Mouse (Mus musculus): Measurements from ENCODE around the gene Daam2.

DNA sequence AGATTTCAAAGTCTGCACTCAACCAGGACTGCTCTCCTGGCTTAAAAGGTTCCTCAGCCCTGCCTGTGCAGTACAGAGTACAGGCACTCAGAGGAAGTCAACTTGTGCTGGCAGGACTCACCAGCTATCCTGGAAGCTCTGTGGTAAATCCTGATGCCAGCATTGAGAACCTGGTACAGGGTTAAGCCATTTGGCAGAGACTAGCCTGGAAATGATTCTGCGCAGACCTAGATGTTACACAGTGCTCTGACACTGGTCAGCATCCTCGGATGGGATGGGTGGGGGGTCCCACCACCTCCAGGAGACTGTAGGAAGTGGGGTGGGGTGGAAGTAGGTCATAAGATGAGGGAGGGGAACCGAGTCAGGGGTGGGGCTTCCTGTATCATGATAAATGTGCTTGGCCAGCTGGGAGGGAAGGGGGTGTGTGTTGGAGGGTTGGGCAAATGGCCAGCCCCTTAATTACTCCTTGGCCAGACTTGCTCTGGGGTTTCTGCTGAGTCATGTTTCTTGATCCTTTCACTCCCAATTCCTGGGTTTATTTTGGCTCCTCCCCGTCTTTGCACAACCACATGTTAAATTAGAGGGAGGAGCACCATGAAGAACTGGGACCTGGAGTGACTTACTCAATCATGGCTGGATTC is 132.0 kb downstream of the Daam2 start:
- no peak for TF ChIP-seq POLR2A (IDR thresholded peaks at IDR 0.05; ENCODE audit: low read depth, low read length)
- no peak for TF ChIP-seq MAFK (IDR thresholded peaks at IDR 0.05; ENCODE audit: insufficient replicate concordance, low read length)
- no peak for TF ChIP-seq CHD2 (IDR thresholded peaks at IDR 0.05; ENCODE audit: low read length)
- no peak for TF ChIP-seq USF1 (IDR thresholded peaks at IDR 0.05; ENCODE audit: low read depth, low read length)
- TF ChIP-seq ZC3H11A (IDR thresholded peaks at IDR 0.05; ENCODE audit: low read depth, low read length), result no peak
- TF ChIP-seq CHD1 (IDR thresholded peaks at IDR 0.05; ENCODE audit: low read depth, low read length), result no peak
- no peak for TF ChIP-seq MAZ (IDR thresholded peaks at IDR 0.05; ENCODE audit: low read depth, low read length)
- no peak for TF ChIP-seq ZNF384 (IDR thresholded peaks at IDR 0.05; ENCODE audit: low read depth, low read length)
- no peak for TF ChIP-seq CTCF (conservative IDR thresholded peaks at IDR 0.05 in 1 of 2, IDR thresholded peaks at IDR 0.05 in 1 of 2; ENCODE audit: low read depth in 2 of 2, low read length in 2 of 2)
- TF ChIP-seq HCFC1 (IDR thresholded peaks at IDR 0.05; ENCODE audit: low read depth, low read length), result no peak
- TF ChIP-seq E2F4 (IDR thresholded peaks at IDR 0.05; ENCODE audit: insufficient replicate concordance, low read depth, low read length), result no peak
